Mouse (Mus musculus): ENCODE results near the gene Armc8. TPM values are rescaled to one million over a fixed set of nuclear protein-coding genes. Genes with fewer than 3 reads are reported as not detected.

The Armc8 gene
- polyA plus RNA-seq, 1 experiment, result 15.6 TPM

DNA sequence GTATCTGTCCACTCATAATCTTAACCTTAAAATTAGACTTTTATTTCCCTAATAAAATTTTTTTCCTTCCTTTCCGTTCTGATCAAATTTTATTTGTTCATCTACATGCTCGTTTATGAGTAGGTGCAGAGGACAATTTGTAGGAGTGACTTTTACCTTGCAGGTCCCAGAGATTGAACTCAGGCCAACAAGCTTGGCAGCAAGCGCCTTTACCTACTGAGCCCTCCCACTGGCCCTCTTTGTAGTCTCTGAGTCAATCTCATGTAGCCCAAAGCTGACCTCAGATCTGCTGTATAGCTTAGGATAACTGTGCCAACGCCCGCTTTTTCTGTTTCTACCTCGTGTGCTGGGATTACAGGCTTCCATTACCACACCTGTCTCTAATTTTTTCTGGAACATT is 136.7 kb downstream of the Armc8 start:
- H3K27me3 ChIP-seq (ENCODE audit: control insufficient read depth, insufficient read depth, low read length), result peaks cover 3% of the 10 kb centered on the region; the same call in 1 of the 2 replicates
- no peak overlapping the region for H3K27ac ChIP-seq (ENCODE audit: control insufficient read depth, insufficient read depth, low read length)
- H3K4me1 ChIP-seq (replicated peaks; ENCODE audit: control insufficient read depth, insufficient read depth, low read length), result peaks cover 1% of the 10 kb centered on the region
- TF ChIP-seq POLR2A (IDR thresholded peaks at IDR 0.05; ENCODE audit: control insufficient read depth, extremely low read depth, insufficient read depth, low read length, poor library complexity), result no peak
- TF ChIP-seq CTCF (IDR thresholded peaks at IDR 0.05; ENCODE audit: borderline replicate concordance, control insufficient read depth, extremely low read depth, insufficient read depth, low read length, poor library complexity), result no peak
- no peaks in the 10 kb centered on the region for H3K36me3 ChIP-seq (ENCODE audit: control insufficient read depth, insufficient read depth, low read length)
- WGBS, result 90% methylated on average over 6 of the region's 6 CpGs
- H3K4me3 ChIP-seq (ENCODE audit: control insufficient read depth, insufficient read depth, low read length), result no peak overlapping the region
- no peak for DNase-seq

DNA sequence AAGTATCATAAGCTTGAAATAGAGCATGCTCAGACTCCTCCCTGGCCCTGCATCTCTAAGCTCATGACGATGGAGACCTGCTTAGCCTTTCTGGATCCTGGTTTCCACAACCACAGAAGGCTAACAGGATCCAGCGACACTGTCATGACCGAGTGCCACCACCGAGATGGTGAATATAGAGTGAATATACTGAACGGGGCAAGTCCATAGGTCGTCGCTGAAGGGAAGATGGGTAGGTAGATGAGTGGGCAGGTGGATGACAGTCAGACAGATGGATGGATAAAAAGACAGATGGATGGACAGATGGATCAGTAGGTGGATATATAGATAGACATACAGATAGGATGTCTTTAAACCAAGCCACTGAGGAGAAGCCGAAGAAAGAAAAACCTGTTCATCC is 137.4 kb downstream of the Armc8 start:
- no peaks in the 10 kb centered on the region for H3K36me3 ChIP-seq (ENCODE audit: control insufficient read depth, insufficient read depth, low read length)
- TF ChIP-seq CTCF (IDR thresholded peaks at IDR 0.05; ENCODE audit: borderline replicate concordance, control insufficient read depth, extremely low read depth, insufficient read depth, low read length, poor library complexity), result no peak
- TF ChIP-seq POLR2A (IDR thresholded peaks at IDR 0.05; ENCODE audit: control insufficient read depth, extremely low read depth, insufficient read depth, low read length, poor library complexity), result no peak
- WGBS, result 97% methylated on average over 8 of the region's 8 CpGs
- no peaks in the 10 kb centered on the region for H3K27me3 ChIP-seq (ENCODE audit: control insufficient read depth, insufficient read depth, low read length)
- no peak overlapping the region for H3K27ac ChIP-seq (ENCODE audit: control insufficient read depth, insufficient read depth, low read length)
- no peak for DNase-seq
- H3K4me3 ChIP-seq (ENCODE audit: control insufficient read depth, insufficient read depth, low read length), result no peak overlapping the region
- no peaks in the 10 kb centered on the region for H3K4me1 ChIP-seq (replicated peaks; ENCODE audit: control insufficient read depth, insufficient read depth, low read length)

DNA sequence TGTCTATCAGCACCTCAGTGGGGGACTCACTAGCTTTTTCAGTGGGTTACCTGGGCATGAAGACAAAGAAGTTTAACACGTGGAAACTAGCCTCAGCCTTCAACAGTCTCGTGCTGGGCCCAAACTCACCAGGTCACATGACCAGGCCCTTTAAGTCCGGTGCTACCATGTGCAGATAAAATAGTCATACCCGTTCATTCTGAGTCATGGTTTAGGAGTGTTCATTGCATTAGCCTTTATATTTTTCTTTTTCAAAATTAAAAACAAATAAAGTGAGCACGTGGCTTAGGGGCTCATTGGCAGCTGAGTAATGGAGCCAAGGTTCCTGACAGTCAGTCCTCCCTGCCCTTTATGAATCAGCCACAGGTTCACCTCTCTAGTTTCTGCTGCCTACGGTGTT is 137.9 kb downstream of the Armc8 start:
- WGBS, result 91% methylated on average over 6 of the region's 6 CpGs
- H3K27me3 ChIP-seq (ENCODE audit: control insufficient read depth, insufficient read depth, low read length), result no peaks in the 10 kb centered on the region
- H3K4me3 ChIP-seq (ENCODE audit: control insufficient read depth, insufficient read depth, low read length), result no peak overlapping the region
- DNase-seq, result no peak
- H3K4me1 ChIP-seq (replicated peaks; ENCODE audit: control insufficient read depth, insufficient read depth, low read length), result no peaks in the 10 kb centered on the region
- H3K36me3 ChIP-seq (ENCODE audit: control insufficient read depth, insufficient read depth, low read length), result no peaks in the 10 kb centered on the region
- TF ChIP-seq POLR2A (IDR thresholded peaks at IDR 0.05; ENCODE audit: control insufficient read depth, extremely low read depth, insufficient read depth, low read length, poor library complexity) (no peak), CTCF (IDR thresholded peaks at IDR 0.05; ENCODE audit: borderline replicate concordance, control insufficient read depth, extremely low read depth, insufficient read depth, low read length, poor library complexity) (no peak)
- no peak overlapping the region for H3K27ac ChIP-seq (ENCODE audit: control insufficient read depth, insufficient read depth, low read length)

DNA sequence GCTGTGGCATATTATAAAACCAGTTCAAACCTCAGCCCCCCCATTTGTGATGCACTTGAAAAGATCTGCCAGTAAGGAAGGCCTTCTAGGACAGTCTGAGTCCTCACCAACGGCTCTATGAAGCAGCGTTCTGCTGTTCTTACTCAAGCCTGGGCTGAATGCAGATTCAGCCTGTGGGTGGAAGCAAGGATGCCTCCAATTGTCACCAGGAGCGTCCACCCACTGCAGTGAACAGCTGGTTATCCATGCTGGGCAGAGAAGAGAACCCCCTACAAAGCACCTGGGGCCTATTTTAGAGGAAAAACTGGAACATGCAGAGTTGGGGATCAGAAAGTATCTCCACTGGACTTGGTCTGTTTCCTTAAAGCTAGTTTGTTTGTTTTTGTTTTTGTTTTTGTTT is 138.9 kb downstream of the Armc8 start:
- TF ChIP-seq POLR2A (IDR thresholded peaks at IDR 0.05; ENCODE audit: control insufficient read depth, extremely low read depth, insufficient read depth, low read length, poor library complexity), result no peak
- TF ChIP-seq CTCF (IDR thresholded peaks at IDR 0.05; ENCODE audit: borderline replicate concordance, control insufficient read depth, extremely low read depth, insufficient read depth, low read length, poor library complexity), result no peak

DNA sequence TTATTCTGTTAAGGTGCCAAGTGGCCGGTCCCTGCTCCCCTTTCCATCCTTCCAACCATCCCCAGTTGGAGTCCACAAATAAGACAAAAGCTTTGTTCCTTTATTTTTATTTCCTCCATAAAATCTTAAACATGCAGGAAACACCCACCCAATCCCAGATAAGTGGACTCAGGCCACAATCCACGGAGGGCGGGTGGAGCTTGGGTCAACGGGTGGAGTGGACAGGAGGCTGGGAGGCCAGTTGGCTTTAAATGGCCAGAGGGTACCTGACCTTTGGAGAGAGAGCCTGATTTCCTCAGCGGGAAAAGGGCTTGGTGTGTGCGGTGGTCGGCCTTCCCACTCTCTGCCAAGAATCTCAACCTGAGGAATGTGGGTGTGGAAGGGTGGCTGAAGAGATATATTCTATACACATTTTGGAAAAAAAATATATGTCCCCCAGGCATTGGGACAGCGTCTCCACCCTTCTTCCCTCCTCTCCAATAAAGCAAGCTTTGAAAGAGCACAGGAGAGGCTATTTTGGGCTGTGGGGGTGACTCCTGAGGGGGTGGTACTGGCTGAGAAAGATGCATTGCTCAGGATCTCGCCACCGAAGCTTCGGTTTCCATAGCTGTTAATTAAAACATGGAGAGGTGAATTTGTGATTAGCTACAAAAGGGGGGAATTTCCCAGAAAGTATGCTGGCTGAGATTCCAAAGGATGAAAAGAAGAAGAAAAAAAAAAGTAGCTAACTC is 139.9 kb downstream of the Armc8 start:
- no peak for TF ChIP-seq POLR2A (IDR thresholded peaks at IDR 0.05; ENCODE audit: control insufficient read depth, extremely low read depth, insufficient read depth, low read length, poor library complexity)
- no peak for TF ChIP-seq CTCF (IDR thresholded peaks at IDR 0.05; ENCODE audit: borderline replicate concordance, control insufficient read depth, extremely low read depth, insufficient read depth, low read length, poor library complexity)
- Histone ChIP-seq H3K27me3 (ENCODE audit: control insufficient read depth, insufficient read depth, low read length) (no peaks in the 10 kb centered on the region), H3K27ac (ENCODE audit: control insufficient read depth, insufficient read depth, low read length) (no peak overlapping the region), H3K4me3 (ENCODE audit: control insufficient read depth, insufficient read depth, low read length) (no peak overlapping the region), H3K36me3 (ENCODE audit: control insufficient read depth, insufficient read depth, low read length) (no peaks in the 10 kb centered on the region), H3K4me1 (replicated peaks; ENCODE audit: control insufficient read depth, insufficient read depth, low read length) (no peaks in the 10 kb centered on the region)
- DNase-seq, result no peak
- 90% methylated on average over 11 of the region's 11 CpGs for WGBS

More for the DNA sequence above, 138.9 kb downstream of the Armc8 start:
- no peak overlapping the region for H3K4me3 ChIP-seq (ENCODE audit: control insufficient read depth, insufficient read depth, low read length)
- H3K27ac ChIP-seq (ENCODE audit: control insufficient read depth, insufficient read depth, low read length), result no peak overlapping the region
- H3K36me3 ChIP-seq (ENCODE audit: control insufficient read depth, insufficient read depth, low read length), result no peaks in the 10 kb centered on the region
- H3K4me1 ChIP-seq (replicated peaks; ENCODE audit: control insufficient read depth, insufficient read depth, low read length), result no peaks in the 10 kb centered on the region
- H3K27me3 ChIP-seq (ENCODE audit: control insufficient read depth, insufficient read depth, low read length), result no peaks in the 10 kb centered on the region
- 93% methylated on average over 3 of the region's 3 CpGs for WGBS
- DNase-seq, result no peak

Other genes with a start within 250 kb of the Armc8 start
- gene Esyt3, start 210.3 kb downstream of the Armc8 start, polyA plus RNA-seq (2012; rRNA removed), result 0.15 and 0.66 TPM in 2 replicates
- gene Mras, start 131.5 kb downstream of the Armc8 start, polyA plus RNA-seq (2012; rRNA removed), result 7.4 and 14.9 TPM in 2 replicates
- gene Nme9, start 117.4 kb downstream of the Armc8 start, polyA plus RNA-seq (2012; rRNA removed), result 0.43 TPM in 1 of 2 replicates, not detected in the other
- 18.6 and 20.4 TPM in 2 replicates for gene Dbr1, start 6.9 kb upstream of the Armc8 start, polyA plus RNA-seq (2012; rRNA removed)
- gene A4gnt, start 43.6 kb upstream of the Armc8 start, polyA plus RNA-seq (2012; rRNA removed), result 0.05 and 0.11 TPM in 2 replicates
- 1.3 and 1.4 TPM in 2 replicates for gene Dzip1l, start 60.6 kb upstream of the Armc8 start, polyA plus RNA-seq (2012; rRNA removed)
- gene Cldn18, start 148.4 kb upstream of the Armc8 start, polyA plus RNA-seq (2012; rRNA removed), result 0.22 and 0.55 TPM in 2 replicates